Mouse (Mus musculus): ENCODE results near the gene Fstl4. TPM values are rescaled to one million over a fixed set of nuclear protein-coding genes. Genes with fewer than 3 reads are reported as not detected.
"Not testable (repeated sequence)": the region's sequence is repeated elsewhere in the genome, so short reads cannot be mapped to it uniquely, and the experiment has no call there.

Gene Fstl4
- total RNA-seq, 2 experiments from 2014 or later: 15.6 to 16.2 TPM

GRCm38 (mm10) chr11:53056781-53057180, 292.3 kb downstream of the Fstl4 start:
- no peak for DNase-seq (ENCODE audit: extremely low spot score in 1 of 2, low spot score in 2 of 2)
- intact Hi-C loops (cut with DNase I): no loop called here

DNA sequence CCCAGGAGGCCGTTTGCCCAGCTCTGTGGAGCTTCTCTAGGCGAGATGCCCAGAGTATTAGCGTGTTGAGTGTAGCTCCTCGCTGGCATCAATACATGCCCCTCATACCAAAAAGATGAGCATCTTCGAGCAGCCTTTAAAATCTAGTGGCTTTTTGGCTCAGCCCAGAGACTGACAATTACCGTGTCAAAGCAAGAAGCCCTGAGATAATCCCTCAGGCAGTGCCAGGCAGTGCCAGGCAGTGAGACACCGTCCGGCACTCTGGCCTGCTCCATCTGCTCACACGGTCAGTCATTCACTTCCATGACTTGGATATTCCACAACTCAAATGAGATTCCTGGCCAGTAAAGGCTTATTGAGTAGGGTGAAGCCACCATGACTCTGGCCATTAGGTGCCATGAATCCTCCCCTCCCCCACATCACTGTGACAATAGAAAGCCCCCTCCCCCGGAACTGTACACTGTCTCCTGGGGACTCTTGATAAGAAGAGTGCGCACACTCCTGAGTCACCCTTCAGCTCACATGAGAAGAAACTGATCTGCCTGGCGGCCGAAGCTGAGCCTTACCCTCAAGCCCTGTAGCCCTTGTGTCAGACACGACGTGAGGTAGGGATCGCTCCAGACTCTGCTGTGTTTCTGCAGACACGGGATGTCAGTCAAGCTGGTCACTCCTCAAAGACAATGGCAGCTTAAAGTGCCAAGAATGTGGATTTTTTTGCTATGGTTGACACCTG, 293.6 kb downstream of the Fstl4 start:
- intact Hi-C loops (cut with DNase I): no loop called here
- no peak for DNase-seq (ENCODE audit: extremely low spot score in 1 of 2, low spot score in 2 of 2)

DNA sequence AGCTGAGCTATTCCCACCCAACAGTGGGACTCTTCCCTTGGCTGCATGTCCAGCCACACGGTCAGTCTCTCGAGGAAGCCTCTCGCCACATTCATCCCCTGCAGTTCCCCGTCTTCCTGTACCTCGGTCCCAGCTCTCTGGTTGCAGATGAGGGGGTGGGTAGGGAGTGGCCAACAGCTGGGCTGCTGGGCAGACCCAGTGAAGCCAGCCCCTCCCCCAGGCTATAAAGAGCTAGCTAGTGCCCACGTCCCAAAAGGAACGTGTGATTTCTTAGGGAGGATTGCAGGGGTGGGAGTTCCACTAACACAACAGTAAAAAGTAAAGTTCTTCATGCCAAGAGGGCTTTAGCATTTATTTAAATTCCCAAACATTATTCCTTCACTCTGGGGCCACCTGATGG, 294.1 kb downstream of the Fstl4 start:
- DNase-seq (ENCODE audit: extremely low spot score in 1 of 2, low spot score in 2 of 2): no peak
- intact Hi-C loops (cut with DNase I): no loop called here

GRCm38 (mm10) chr11:53067699-53068478, 303.5 kb downstream of the Fstl4 start:
- no peak for DNase-seq (ENCODE audit: extremely low spot score in 1 of 2, low spot score in 2 of 2)
- intact Hi-C loops (cut with DNase I): no loop called here

- peak; percentile 11 to 26 for DNase-seq (ENCODE audit: extremely low spot score in 1 of 2, low spot score in 2 of 2)
These were observed 304.1 kb downstream of the Fstl4 start for GRCm38 (mm10) chr11:53068479-53069065.

GRCm38 (mm10) chr11:53069751-53070150, 305.3 kb downstream of the Fstl4 start:
- DNase-seq (ENCODE audit: extremely low spot score in 1 of 2, low spot score in 2 of 2): no peak
- intact Hi-C loops (cut with DNase I): no loop called here

More at GRCm38 (mm10) chr11:53068479-53069065, 304.1 kb downstream of the Fstl4 start:
- intact Hi-C loops (cut with DNase I): no loop called here

DNA sequence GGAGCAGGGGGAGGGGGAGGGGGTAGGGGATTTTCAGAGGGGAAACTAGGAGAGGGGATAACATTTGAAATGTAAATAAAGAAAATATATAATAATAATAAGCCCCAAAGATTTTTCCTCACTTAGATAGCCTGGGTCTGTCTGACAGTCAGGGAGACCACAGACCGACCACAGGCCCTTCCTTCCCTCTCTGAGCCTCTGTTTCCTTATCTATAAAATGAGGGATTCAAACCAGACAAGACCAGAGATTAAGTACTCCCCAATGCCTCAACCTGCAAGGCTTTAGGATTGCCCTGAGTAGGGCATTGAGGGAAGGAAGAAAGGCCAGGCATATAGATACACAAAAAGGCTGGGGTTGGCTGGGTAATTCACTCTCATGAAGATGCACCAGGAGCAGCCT, 307.2 kb downstream of the Fstl4 start:
- no peak for DNase-seq (ENCODE audit: extremely low spot score in 1 of 2, low spot score in 2 of 2)
- intact Hi-C loops (cut with DNase I): no loop called here

DNA sequence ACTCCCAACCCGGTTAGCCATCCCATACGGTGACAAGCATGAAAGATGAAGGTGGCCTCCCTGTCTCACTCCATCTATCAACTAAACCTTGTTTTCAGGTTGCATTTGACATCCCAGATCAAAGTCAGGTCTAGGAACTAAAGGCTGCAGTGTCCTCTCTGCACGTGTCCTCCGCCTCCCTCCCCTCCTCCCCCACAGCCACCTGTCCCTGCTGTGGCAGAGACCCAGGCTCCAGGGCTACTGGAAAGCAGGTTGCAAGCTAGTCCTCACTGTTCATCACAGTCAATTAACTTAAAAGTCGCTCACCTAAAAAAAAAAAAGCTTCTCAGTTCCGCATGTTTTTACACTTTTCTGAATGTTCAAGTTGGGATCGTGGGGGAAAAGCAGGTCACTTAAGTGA, 313.2 kb downstream of the Fstl4 start:
- intact Hi-C loops (cut with DNase I): no loop called here
- DNase-seq (ENCODE audit: extremely low spot score in 1 of 2, low spot score in 2 of 2): no peak

DNA sequence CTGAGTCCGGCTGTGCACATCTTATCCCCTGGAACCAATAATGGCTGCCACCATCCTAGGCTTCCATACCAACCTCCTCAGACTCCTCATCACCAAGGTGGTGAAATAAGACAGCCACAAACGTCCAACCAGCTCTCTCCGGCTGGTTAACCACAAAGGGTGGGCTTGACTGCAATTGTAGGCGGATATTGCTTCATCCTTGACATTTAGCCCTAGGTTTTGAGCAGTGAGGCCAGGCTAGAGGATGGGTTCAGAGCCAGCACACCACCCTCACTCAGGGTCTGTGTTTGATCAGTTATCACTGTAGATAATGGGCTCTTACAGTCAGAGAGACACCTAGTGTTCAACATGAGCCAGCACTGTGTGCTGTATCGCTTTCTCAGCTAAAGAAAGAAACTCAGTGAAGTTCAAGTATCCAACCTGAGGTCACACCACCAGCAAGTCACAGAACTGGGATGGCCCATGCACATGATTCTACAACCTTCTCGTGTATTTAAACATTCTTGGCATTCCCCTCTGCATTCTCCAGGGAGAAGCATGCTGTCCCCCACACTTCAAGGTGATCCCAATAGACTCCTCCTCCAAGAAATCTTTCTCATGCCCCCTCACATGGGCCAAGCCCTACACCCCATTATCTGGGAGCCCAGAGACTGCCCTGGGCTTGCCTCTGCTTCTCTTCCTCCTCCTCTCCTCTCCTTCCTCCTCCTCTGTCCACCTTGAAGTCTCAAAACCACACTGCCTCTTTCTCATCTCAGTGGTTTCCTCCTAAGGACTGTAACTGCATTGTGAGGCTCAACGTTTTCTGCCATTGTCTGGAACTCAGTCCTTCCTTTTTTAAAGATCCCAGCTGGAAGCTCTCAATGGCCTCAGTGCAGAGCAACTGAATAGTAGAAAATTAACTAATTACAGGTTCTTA, 314.2 kb downstream of the Fstl4 start:
- intact Hi-C loops (cut with DNase I): no loop called here
- no peak for DNase-seq (ENCODE audit: extremely low spot score in 1 of 2, low spot score in 2 of 2)

DNA sequence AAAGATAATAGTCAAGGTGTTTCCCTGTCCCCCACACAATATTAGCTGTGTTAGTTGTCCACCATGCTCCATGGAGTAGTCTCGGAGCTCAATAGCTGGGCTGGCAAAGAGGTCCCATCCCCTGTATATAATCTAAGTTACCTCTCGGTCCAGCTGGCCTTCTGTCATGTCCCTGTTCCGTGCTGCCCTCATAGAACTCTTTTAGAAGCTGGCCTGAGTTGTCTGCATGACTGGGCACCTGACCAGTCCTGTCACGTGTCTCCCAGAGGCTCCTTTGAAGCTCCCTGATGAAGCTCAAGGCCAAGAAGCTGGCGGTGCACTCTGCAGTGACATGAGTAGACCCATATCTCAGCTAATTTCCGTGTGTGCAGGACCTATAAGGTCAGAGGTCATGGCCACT, 316.9 kb downstream of the Fstl4 start:
- intact Hi-C loops (cut with DNase I): no loop called here
- DNase-seq (ENCODE audit: extremely low spot score in 1 of 2, low spot score in 2 of 2): no peak

GRCm38 (mm10) chr11:53085367-53085766, 320.9 kb downstream of the Fstl4 start:
- intact Hi-C loops (cut with DNase I): no loop called here
- peak in 1 of 2 experiments; percentile 43 for DNase-seq (ENCODE audit: extremely low spot score in 1 of 2, low spot score in 2 of 2)

- intact Hi-C loops (cut with DNase I): no loop called here
- no peak for DNase-seq (ENCODE audit: extremely low spot score in 1 of 2, low spot score in 2 of 2)
These were observed 321.6 kb downstream of the Fstl4 start for GRCm38 (mm10) chr11:53085858-53086565.

DNA sequence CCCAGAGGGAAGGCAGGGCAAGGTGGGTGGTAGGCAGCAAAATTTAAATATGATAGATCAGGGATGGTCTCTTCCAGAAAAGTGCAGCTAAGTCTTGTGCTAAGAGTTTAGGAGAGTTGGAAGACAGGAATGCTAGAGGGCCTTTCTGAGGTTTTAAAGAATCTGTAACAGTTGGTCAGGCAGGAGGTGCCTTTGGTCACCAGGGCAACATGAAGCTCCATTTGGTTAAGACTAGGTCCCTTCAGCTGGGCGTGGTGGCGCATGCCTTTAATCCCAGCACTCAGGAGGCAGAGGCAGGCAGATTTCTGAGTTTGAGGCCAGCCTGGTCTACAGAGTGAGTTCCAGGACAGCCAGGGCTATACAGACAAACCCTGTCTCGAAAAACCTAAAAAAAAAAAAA, 323.5 kb downstream of the Fstl4 start:
- DNase-seq (ENCODE audit: extremely low spot score in 1 of 2, low spot score in 2 of 2); intact Hi-C loops (cut with DNase I): not testable (repeated sequence)

DNA sequence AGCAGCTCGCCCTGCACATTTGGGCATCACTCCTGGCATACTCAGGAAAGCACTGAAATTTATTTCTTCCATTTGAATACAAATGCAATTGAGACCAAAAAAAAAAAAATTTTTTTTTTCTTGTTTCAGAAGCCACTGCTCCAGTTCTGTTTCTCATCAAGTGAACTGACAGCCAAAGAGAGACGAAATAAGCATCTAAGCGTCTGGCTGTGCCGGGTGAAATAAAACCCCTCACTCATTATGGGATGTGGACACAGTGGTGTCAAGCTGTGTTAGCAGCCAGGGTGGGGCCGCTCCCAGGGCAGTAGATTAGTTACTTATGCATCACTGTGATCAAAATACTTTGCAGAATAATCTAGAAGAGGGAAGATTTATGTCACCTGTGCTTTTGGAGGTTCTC, 327.2 kb downstream of the Fstl4 start:
- no peak for DNase-seq (ENCODE audit: extremely low spot score in 1 of 2, low spot score in 2 of 2)
- intact Hi-C loops (cut with DNase I): no loop called here

GRCm38 (mm10) chr11:53096871-53097270, 332.4 kb downstream of the Fstl4 start:
- DNase-seq (ENCODE audit: extremely low spot score in 1 of 2, low spot score in 2 of 2): no peak
- intact Hi-C loops (cut with DNase I): no loop called here

DNA sequence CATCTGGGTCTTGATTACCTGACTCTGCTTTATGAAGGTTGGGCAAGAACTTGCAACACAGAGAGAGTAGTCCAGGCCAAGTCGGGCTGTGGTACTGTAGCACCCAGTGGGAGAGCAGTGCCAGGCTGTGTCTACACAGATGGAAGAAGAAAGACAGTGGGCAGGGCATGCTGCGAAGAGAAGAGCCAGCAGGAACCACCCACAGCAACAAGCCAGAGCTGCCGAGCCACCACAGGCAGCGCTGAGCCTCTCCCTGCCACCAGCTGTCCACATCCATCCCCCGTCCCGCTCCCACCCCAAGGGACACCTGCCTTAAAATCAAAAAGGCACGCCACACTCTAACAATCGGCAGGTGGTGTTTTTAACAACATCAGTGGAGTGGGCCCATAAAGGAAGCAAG, 332.9 kb downstream of the Fstl4 start:
- intact Hi-C loops (cut with DNase I): no loop called here
- DNase-seq (ENCODE audit: extremely low spot score in 1 of 2, low spot score in 2 of 2): peak in 1 of 2 experiments; percentile 29

- DNase-seq (ENCODE audit: extremely low spot score in 1 of 2, low spot score in 2 of 2): no peak
- intact Hi-C loops (cut with DNase I): no loop called here
These were observed 333.4 kb downstream of the Fstl4 start for GRCm38 (mm10) chr11:53097870-53098269.

- intact Hi-C loops (cut with DNase I): no loop called here
- DNase-seq (ENCODE audit: extremely low spot score in 1 of 2, low spot score in 2 of 2): peak in 1 of 2 experiments; percentile 40
These were observed 334.4 kb downstream of the Fstl4 start for GRCm38 (mm10) chr11:53098780-53099198.

Data from left cerebral cortex, postnatal 10 days (tissue).